Mouse (Mus musculus) spleen, adult 2 months (tissue): ENCODE measurements around the gene Nutm1.

Experiments
- CTCF ChIP-seq: fragments of 200-500 bp; IDR thresholded peaks from 2 replicates; pipeline ENCODE4 v1.5.1; 2011; ENCODE audit warnings: mild to moderate bottlenecking, inconsistent platforms; ENCODE audit not compliant: insufficient read depth, insufficient read length, insufficient replicate concordance; ENCODE audit errors: extremely low read depth
- POLR2A ChIP-seq: fragments of 200-500 bp; IDR thresholded peaks from 2 replicates; pipeline ENCODE4 v1.6.1; 2011; ENCODE audit warnings: low read depth, low read length, inconsistent platforms

DNA sequence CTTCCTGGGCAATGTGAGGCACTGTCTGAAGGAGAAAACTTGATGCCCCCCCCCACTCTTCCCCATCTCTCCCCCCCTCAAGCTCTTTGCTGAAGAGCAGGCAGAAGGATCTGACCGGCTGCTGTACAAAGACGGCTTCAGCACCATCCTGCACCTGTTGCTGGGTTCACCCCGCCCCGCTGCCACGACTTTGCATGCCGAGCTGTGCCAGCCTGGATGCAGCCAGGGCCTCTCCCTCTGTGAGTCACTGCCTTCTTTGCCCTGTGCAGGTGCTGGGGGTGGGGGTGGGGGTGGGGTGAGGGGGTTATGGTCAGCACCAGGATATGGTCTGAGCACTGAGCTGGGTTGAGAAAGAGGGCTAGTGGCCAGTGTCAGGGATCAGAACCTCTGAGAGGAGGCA, 12.9 kb downstream of the Nutm1 start:
- TF ChIP-seq POLR2A (no peak), CTCF (no peak)
